Mouse (Mus musculus) gastrocnemius, adult 18-20 months (tissue): ENCODE measurements around the gene Sppl2b. TPM values are rescaled to one million over a fixed set of nuclear protein-coding genes. Genes with fewer than 3 reads are reported as not detected.
A peak's percentile ranks its signal among the peaks of the same experiment; 100 is the strongest.

Source experiments
- DNase-seq: peaks from one replicate; pipeline ENCODE4 v3.0.0; 2021; ENCODE audit warnings: low spot score
- total RNA-seq, 2 experiments: library from RNA; stranded (reverse); gene quantifications; 2 replicates each; pipeline ENCODE4 v1.2.3; 2021

Gene Sppl2b
- total RNA-seq, 2 experiments from 2014 or later: 12.4 to 12.6 TPM

DNA sequence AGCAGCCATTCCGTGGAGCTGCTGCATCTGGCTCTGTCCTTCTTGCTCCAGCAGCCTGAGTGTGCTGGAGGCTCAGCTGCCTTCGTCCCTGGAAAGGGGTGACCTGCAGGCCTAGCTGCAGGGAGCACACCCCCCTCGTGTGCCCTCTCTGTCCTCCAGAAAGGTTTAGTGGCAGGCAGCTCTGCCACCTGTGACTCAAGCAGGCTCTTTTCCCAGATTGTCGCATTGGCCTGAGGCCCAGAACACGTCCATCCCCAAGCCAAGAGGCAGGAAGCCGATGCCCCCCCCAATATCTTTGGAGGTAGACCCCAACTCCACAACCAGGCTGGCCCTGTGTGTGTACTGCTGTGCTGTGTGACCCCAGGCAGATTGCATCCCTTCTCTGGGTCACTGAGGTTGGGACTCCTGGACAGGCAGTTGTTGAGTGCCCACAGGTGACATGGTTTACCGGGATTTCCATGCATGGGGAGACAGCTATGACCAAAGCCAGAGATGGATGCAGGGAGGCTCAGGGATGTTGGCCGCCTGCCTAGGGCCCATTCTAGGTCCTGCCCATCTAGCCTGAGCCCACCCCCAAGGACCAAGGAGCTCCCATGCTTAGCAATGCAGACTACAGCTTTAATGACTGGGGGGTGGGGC, 9.9 kb upstream of the Sppl2b start:
- DNase-seq: no peak

DNA sequence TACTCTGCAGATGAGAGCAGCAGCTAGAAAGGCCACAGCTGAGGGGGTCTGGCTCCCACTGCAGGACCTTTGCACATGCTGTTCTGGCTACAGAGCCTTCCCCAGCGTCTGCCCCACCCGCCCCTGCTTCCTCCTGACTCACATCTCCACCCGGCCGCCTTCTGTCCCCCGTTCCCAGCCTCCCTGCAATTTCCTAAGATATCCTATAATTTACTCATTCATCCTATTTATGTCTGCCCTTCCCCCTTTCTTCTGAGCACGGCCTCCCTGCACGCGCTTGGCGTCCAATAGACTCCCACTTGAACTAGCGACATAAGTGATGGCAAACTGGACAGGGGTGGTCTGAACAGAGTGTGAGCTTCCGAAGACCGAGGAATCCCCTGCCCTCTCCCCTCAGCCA, 9.3 kb upstream of the Sppl2b start:
- no peak for DNase-seq

DNA sequence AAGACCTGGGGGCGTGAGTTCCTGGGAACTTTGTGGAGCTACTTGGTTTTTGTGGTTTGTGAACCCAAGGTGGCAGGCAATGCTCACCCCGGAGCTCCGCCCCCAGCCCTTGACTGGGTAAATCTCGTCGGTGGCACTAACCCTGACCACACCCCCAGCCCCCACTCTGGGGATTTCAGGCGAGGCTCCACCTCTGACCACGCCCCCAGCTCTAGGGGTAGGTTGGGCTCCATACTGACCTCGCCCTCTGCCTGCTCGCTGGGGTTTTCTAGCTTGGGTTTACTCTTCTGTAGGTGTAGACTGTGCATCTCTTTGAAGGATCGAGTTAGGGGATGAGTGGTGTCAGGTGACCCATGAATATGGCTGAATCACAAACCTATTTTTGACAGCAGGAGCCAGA, 6.5 kb upstream of the Sppl2b start:
- peak; percentile 67 for DNase-seq

DNA sequence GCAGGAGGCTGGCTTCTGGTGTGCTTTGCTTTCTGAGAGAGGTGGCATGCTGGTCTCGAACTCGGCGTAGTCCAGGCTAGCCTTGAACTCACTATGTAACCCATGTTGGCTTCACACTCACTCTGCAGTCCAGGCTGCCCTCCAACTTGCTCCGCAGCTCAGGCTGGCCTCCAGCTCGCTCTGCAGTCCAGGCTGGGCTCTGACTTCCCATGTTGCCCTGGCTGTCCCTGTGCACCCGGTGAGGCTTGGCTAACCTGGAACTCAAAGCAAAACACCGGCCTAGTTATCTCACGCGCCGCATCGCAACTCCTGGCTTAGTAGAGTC, 636 bp downstream of the Sppl2b start:
- DNase-seq: no peak

DNA sequence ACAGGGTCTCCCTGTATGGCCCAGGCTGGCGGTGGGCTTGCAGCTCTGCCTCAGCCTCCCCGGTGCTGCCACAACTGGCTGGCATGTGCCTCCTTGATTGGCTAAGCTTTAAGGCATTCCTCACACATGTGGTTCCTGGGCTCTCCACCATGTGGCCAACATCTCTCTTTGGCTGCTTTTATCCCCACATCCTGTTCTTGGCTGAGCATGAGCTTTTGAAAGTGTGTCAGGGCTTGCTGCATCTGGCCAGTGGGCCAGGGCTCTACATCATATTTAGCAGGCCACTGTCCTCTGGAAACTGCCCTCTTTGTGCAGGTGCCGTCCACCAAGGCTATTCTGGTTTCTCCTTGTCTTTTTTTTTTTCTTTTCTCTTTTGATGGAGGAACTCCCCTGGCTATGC, 1.2 kb downstream of the Sppl2b start:
- no peak for DNase-seq

DNA sequence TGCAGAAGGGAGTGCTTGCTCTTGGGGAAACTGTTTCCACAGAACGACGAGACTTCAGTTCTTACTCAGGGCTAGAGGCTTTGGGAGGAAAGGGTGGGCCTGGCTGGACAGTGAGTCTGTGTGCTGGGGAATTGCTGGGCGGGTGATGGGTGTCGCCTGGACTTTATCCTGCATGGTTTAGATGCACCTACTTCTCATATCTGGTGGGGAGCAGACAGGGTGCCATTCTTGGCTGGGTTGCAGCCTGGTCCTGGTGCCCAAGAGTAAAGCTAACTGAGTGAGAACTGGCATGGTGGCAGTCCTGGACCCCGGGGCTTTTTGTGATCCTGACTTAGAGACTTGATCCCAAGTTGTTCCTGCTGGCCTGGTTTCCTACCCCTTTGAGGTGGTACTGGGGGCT, 1.8 kb downstream of the Sppl2b start:
- no peak for DNase-seq

DNA sequence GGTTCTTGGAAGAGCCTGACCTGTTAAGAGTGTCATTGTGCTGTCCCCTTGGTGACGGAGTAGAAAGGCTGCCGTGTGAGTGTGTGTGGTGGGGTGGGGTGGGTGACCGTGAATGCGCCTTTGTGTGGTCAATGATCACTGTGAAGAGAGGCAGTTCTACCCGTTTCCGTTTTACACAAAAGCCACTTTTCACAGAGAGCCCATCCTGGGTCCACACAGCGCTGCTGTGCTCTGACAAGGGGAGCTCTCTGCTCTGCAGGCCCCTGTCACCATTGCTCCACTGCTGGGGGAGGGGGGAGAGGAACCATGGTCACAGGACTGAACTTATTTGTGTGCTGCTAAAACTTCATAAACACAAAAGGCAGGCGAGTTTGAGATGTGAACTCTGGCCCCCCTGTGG, 2.3 kb downstream of the Sppl2b start:
- DNase-seq: no peak

DNA sequence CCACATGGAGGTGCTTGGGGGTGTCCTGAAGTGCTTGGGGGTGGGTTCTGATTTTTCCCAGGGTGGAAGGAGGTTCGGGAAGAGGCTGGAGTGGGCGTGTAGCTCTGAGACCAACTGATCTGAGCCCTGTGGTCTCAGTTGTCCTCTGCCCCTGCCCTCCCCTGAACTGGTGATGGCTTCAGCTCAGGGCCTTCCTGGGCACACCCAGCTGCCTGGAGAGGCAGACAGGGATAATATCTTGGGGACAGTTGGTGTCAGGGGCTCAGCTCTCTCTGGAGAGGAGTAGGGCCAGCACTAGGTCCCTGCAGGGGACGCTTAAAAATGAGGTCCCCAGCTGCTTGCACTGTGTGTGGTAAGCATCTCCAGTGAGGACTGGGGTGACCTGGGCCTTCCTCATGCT, 2.8 kb downstream of the Sppl2b start:
- DNase-seq: no peak

DNA sequence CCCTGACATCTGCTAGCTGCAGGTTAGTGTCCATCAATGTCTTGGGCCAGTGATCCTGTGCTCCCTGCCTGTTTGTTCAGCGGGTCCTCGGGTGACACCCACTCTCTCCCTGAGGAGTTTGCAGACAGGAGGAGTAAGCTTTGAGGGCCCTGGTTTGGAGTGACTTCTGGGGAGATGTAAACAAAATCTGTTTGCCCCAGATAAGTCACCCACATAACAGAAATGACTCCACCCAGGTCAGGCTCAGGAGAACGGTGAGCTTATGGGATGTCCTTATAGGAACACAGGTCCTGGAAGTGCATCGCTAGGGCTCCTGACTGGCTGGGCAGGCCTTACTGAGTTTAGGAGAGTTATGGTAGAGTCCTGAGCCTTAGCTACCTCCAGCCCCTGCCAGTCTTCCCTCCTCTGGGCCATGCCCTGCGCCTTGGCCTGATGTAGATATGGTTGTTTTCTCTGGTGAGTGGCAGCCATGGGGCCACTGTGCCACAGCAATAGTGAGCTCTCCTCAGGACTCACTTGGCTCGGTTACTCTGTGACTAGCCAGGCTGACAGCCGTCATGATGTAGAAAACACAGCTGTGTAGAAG, 3.4 kb downstream of the Sppl2b start:
- DNase-seq: no peak

DNA sequence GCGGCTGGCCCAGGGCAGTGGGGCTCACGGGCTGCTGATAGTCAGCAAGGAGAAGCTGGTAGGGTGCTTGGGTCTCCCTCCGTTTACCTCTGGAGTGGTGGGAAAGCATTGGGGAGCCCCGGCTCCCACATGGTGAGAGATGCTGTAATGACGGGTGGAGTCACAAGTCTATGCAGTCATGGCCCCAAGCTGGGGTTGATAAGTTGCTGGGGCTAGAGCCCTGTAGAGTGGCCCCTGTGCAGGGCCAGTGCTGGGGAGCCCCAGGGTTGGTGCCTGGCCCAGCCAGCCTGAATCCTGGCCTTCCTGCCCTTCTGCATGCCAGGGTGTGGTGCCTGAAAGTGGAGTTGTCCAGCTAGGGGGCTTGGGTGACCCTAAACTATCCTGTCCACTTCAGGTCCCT, 7.2 kb downstream of the Sppl2b start:
- DNase-seq: no peak

DNA sequence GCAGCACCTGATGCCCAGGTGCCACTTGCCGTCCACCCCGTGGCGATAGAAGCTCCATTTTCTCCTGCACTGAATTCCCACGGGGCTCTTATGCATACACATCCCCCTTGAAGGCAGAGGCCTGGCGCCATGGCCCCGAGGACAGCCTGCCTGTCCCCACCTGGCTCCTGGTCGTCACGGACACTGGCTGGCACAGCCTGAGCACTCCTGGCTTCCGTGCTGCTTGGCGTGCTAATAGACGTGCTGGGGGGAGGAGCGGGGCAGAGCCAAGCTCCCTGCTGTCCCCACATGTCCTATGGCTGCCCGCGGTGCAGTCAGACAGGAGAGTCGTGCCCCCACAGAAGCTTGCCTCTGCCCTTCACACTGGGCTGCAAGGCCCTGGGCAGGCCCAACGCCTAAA, 9.4 kb downstream of the Sppl2b start:
- DNase-seq: peak; percentile 80

DNA sequence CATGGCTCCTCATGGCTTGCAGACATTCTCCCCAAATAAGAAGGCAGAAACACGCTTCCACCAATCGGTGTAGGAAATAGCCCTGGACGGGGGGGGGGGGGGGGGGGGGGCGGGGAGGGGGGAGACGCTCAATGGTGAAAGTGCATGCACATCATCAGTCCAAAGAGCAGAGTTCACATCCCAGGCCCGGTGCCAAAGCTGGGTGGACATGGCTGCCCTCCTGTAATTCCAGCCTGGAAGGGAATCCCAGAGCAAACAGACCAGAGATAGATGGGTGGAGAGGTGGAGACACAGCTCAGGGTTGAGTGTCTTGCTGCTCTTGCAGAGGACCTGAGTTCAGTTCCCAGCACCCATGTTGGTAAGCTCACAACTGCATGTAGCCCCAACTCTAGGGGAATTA, 15.9 kb downstream of the Sppl2b start:
- no peak for DNase-seq

DNA sequence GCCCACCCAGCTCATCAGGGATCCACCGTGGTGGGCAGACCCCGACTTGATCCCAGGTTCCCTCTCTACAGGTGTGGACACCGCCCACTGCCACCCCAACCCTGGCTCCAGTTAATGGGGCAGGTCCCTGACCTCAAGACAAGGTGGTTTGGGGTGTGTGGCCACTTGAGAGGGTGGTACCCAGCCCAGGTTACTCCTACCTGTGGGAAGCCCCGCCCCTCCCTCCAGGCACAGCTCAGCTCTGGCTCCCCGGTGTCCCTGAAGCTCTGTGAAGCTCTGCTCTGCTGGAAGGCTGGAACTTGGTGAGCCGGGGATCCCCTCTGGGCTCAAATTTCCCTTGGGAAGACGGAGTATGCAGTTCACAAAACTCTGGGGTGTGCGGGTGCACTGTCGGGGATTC, 16.5 kb downstream of the Sppl2b start, which contains the start of gene Tmprss9:
TSS of gene Tmprss9 (plus strand) at position 268 of the 400 bp plus-strand sequence.
- DNase-seq: no peak

DNA sequence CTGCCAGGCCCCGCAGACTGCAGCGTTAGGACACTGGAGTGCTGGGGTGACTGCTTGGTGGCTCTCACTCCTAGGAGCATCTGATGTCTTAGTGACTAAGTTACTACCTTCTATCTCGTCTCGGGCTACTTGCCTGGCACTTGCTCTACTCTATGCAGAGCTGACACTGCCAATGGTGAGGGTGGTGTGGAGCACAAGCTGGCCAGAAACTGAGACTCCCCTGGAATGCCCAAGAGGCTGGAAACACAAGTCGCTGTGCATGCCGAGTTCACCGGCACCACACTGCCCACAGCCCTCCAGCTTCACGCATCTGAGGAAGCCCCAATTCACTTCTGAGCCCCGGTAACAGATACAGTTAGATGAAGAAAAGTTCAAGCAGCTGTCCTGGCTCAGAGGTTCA, 19.0 kb downstream of the Sppl2b start:
- DNase-seq: peak; percentile 52

DNA sequence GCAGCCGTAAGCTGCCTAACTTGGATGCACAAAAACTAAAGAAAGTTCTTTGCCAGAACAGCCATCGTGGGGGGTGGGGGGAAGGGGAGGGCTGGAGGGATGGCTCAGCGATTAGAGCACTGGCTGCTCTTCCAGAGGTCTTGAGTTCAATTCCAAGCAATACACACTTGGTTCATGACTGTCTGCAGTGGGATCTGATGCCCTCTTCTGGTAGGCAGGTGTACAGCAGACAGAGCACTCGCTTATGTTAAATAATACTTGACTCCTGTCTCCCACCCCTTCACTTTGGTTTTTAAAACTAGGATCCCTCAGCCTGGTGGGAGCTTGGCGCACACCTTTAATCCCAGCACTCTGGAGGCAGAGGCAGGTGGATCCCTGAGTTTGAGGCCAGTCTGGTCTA, 21.0 kb downstream of the Sppl2b start:
- peak; percentile 70 for DNase-seq

DNA sequence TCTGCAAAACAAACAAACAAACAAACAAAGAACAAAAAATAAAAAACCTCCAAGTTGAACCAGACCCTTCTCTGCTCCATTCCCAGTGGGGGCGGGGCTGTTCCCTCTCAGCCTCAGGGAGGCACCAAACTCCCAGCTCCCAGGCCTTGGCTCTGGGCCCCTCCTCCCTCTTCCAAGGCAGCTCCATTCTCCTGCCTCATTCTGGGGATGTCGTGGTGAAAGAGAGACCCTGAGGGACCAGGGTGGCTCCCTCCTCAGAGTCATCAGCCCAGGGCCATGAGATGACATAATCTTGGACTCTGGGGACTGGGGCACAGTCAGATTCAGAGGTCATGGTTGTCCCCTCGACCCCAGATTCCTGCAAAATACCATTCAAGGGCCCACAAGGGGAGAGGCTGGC, 21.5 kb downstream of the Sppl2b start:
- DNase-seq: no peak

DNA sequence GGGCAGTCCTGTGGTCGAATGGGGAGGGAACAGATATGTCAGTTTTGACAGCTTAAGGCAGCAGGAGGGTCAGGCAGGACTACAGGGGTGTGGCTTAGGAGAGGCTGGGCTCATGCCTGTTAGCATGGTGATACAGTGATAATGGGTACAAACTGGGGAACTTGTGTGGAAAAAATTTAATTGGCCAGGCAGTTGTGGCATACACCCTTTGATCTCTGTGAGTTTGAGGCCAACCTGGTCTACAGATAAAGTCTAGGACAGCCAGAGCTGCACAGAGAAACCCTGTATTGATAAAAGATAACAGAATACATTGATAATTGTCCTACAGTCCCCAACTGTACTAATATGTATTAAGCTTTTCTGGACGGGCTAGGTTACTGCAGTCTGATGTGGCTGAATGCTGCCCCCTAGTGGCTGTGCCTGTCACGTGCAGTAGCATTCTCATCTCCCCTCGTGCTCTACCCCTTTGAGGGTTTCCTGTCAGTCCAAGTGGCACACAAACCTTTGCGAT, 25.1 kb downstream of the Sppl2b start:
- peak; percentile 74 for DNase-seq

DNA sequence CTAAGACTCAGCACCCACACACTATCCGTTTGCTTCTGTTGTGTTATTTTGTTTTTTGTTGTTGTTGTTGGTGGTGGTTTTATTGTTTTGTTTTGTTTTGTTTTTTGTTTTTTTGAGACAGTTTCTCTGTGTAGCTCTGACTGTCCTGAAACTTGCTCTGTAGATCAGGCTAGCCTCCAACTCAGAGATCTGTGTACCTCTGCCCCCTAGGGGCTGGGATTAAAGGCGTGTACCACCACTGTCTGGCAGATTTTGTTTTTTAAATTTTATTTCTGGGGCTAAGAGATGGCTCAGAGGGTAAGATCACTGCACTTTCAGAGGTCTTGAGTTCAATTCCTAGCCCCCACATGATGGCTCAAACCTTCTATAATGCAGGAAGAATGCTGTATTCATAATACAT, 25.8 kb downstream of the Sppl2b start:
- no peak for DNase-seq

DNA sequence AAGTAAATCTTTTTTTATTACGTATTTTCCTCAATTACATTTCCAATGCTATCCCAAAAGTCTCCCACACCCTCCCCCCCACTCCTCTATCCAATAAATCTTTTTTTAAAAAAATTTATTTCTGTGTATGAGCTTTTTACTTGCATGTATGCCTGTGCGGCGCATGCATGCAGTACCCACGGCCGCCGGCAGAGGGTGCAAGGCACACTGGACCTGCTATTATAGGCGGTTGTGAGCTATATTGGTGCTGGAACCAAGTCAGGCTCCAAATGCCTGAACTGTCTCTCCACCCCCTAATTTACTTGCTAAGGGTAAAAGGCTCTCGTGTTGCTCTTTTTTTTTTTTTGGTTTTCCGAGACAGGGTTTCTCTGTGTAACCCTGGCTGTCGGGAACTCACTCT, 26.2 kb downstream of the Sppl2b start:
- DNase-seq: peak; percentile 73

DNA sequence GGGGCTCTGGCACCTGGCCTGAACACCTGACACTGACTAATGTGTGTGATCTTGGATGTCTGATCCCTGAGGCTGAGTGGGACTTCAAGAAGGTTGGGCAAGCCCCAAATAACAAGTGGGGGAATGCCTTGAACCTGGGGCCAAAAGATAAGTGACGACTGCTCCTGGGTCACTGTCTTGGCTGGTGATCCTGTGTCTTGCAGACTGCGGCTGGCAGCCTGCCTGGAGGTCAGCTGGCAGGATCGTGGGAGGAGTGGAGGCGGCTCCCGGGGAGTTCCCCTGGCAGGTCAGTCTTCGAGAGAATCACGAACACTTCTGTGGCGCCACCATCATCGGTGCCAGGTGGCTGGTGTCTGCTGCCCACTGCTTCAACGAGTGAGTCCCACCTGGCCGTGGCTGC, 32.1 kb downstream of the Sppl2b start:
- peak; percentile 69 for DNase-seq

DNA sequence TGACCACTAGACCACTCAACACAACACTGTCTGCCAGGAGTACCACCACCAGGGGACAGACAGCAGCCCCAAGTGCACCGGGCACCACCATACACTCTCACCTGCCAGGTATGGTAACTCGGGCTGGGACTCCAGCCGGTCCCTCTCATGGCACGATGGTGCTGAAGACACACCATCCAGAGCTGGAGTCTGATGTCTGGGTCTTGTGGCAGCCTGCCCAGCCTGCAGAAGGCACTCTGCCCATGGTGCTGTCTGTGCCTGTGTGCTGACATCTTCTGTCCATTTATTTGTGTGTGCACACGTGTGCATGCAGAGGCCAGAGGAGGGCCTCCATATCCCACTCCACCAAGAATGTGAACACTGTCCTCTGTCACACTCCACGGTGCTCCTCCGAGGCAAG, 40.0 kb downstream of the Sppl2b start:
- no peak for DNase-seq

DNA sequence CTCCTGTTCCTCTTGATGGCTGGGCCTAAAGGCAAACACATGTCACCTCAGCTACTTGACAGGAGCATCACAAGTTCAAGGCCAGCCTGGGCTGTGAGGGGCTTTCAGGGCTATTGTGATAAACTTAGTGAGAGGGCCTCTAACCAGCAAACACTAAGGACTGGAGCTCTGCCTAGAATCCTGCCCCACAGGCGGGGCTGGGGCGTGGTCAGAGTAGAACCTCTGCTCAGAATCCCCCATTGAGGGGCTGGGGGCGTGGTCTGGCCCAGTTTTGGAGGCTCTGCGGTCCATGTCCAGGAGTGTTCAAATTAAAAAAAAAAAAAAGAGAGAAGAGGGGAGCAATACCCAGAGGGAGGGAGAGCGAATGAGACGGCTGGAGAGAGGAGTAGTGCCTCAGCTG, 40.6 kb downstream of the Sppl2b start:
- DNase-seq: no peak

DNA sequence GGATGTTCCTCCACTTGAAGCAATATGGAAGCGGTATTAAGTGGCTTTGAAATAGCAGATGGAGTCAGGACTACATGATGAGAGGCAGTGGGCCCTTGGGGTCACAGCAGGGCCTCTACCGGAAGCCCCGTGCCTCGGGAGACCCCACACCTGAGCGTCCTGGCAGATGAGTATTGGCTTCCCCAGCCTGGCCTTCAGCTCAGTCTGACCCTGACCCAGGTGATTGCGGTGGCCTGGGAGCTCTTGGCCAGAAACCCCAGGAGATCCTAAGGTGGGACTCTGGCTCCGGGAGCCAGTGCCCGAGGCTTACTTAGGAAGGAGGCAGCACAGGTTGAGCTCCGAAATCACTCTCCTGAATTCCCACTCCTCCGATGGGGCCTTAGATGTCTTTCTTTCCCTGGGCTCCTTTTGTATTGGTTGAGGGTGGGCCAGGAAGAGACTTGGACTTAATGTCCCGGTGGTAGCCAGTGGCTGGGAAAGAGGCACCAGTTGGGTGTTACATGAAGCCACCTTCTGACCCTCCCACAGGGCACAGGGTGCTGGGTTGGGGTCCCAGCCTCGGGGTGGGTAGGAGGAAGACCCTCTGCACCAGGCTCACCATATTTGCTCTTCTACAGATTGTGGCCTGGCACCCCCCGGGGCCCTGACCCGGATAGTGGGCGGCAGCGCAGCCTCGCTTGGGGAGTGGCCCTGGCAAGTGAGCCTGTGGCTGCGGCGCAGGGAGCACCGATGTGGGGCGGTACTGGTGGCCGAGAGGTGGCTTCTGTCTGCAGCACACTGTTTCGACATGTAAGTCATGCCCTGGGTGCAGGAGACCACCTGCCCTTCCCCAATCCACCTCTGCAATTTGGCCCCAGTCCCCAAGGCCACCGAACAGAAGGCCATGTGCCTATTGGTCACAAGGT, 41.8 kb downstream of the Sppl2b start:
- no peak for DNase-seq
